Mouse (Mus musculus) MEL (cell line): ENCODE measurements around the gene Gpx1. TPM values are rescaled to one million over a fixed set of nuclear protein-coding genes. Genes with fewer than 3 reads are reported as not detected.

Experiments
- DNase-seq: peaks from one replicate; pipeline ENCODE4 v3.0.0; 2011; ENCODE audit warnings: low read depth, low spot score
- H3K27ac ChIP-seq: 2 replicates; pipeline ENCODE4 v1.5.1; 2012; ENCODE audit warnings: low read depth, mild to moderate bottlenecking, control low read depth, low read length, moderate library complexity; ENCODE audit not compliant: control insufficient read depth
- H3K27me3 ChIP-seq, 2 experiments: fragments of 150-350 bp in 1 of 2; sonication (generic) in 1 of 2; 2 replicates each; pipeline ENCODE4 v1.6.1; 2012; ENCODE audit warnings: low read length in 2 of 2, mild to moderate bottlenecking in 2 of 2, improper control_type of control experiment in 1 of 2, moderate library complexity in 1 of 2; ENCODE audit not compliant: insufficient read depth in 2 of 2, control insufficient read depth in 1 of 2
- H3K36me3 ChIP-seq, 2 experiments: 2 replicates each; pipeline ENCODE4 v1.6.1; 2012 to 2014; ENCODE audit warnings: low read length in 2 of 2, improper control_type of control experiment in 1 of 2, inconsistent platforms in 1 of 2, mild to moderate bottlenecking in 1 of 2; ENCODE audit not compliant: insufficient read depth in 2 of 2, control insufficient read depth in 1 of 2
- H3K4me1 ChIP-seq, 2 experiments: fragments of 150-350 bp in 1 of 2; sonication (generic) in 1 of 2; 2 replicates each; pipeline ENCODE4 v1.6.1; 2012; ENCODE audit warnings: low read length in 2 of 2, improper control_type of control experiment in 1 of 2, mild to moderate bottlenecking in 1 of 2; ENCODE audit not compliant: insufficient read depth in 2 of 2, control insufficient read depth in 1 of 2
- H3K4me3 ChIP-seq, 2 experiments: fragments of 150-350 bp in 1 of 2; sonication (generic) in 1 of 2; 2 replicates each; pipeline ENCODE4 v1.5.1; 2012; ENCODE audit warnings: low read depth in 2 of 2, low read length in 2 of 2, mild to moderate bottlenecking in 2 of 2, moderate library complexity in 2 of 2, control low read depth in 1 of 2, improper control_type of control experiment in 1 of 2; ENCODE audit not compliant: control insufficient read depth in 1 of 2, insufficient read depth in 1 of 2
- H3K79me2 ChIP-seq: 2 replicates; pipeline ENCODE4 v1.6.1; 2012; ENCODE audit warnings: mild to moderate bottlenecking, low read length, moderate library complexity; ENCODE audit not compliant: control insufficient read depth, poor library complexity, insufficient read depth
- H3K9ac ChIP-seq: 2 replicates; pipeline ENCODE4 v1.6.1; 2012; ENCODE audit warnings: low read depth, mild to moderate bottlenecking, control low read depth, low read length, moderate library complexity; ENCODE audit not compliant: control insufficient read depth, poor library complexity, severe bottlenecking
- H3K9me3 ChIP-seq: fragments of 150-350 bp; sonication (generic); replicated peaks from 2 replicates; pipeline ENCODE4 v1.6.1; 2012; ENCODE audit warnings: mild to moderate bottlenecking, low read length, improper control_type of control experiment, moderate library complexity; ENCODE audit not compliant: insufficient read depth
- CHD1 ChIP-seq: IDR thresholded peaks from 2 replicates; pipeline ENCODE4 v1.6.1; 2012; ENCODE audit warnings: low read depth, mild to moderate bottlenecking, inconsistent platforms, low read length, improper control_type of control experiment
- CTCF ChIP-seq, 3 experiments: IDR thresholded peaks in 2 of 3; conservative IDR thresholded peaks in 1 of 3; 2 replicates each; pipeline ENCODE4 v1.5.1; 2011 to 2012; ENCODE audit warnings: low read length in 3 of 3, low read depth in 2 of 3, mild to moderate bottlenecking in 2 of 3, improper control_type of control experiment in 1 of 3, inconsistent platforms in 1 of 3, mixed read lengths in 1 of 3, moderate library complexity in 1 of 3; ENCODE audit not compliant: control insufficient read depth in 1 of 3, insufficient read depth in 1 of 3, poor library complexity in 1 of 3, severe bottlenecking in 1 of 3
- ETS1 ChIP-seq: IDR thresholded peaks from 2 replicates; pipeline ENCODE4 v1.6.1; 2012; ENCODE audit warnings: low read depth, mild to moderate bottlenecking, inconsistent platforms, low read length, improper control_type of control experiment, moderate library complexity
- GATA1 ChIP-seq: IDR thresholded peaks from 2 replicates; pipeline ENCODE4 v1.6.1; 2011; ENCODE audit warnings: low read depth, low read length, improper control_type of control experiment
- HCFC1 ChIP-seq: IDR thresholded peaks from 2 replicates; pipeline ENCODE4 v1.6.1; 2012; ENCODE audit warnings: low read depth, mild to moderate bottlenecking, inconsistent platforms, low read length, improper control_type of control experiment, moderate library complexity
- MAFK ChIP-seq: IDR thresholded peaks from 2 replicates; pipeline ENCODE4 v1.6.1; 2011; ENCODE audit warnings: low read depth, mild to moderate bottlenecking, low read length, improper control_type of control experiment, borderline replicate concordance
- MAX ChIP-seq: IDR thresholded peaks from 2 replicates; pipeline ENCODE4 v1.6.1; 2011; ENCODE audit warnings: low read length, improper control_type of control experiment
- MYB ChIP-seq: IDR thresholded peaks from 2 replicates; pipeline ENCODE4 v1.6.1; 2011; ENCODE audit warnings: mild to moderate bottlenecking, low read depth, low read length, improper control_type of control experiment
- MYC ChIP-seq: IDR thresholded peaks from 2 replicates; pipeline ENCODE4 v1.6.1; 2011; ENCODE audit warnings: low read depth, mild to moderate bottlenecking, low read length, improper control_type of control experiment, moderate library complexity
- POLR2AphosphoS5 ChIP-seq: IDR thresholded peaks from 2 replicates; pipeline ENCODE4 v1.6.1; 2012; ENCODE audit warnings: low read depth, borderline replicate concordance, mild to moderate bottlenecking, inconsistent platforms, low read length, moderate library complexity, mixed read lengths
- RAD21 ChIP-seq: IDR thresholded peaks from 2 replicates; pipeline ENCODE4 v1.6.1; 2011; ENCODE audit warnings: mild to moderate bottlenecking, low read depth, low read length, improper control_type of control experiment
- SMC3 ChIP-seq: IDR thresholded peaks from 2 replicates; pipeline ENCODE4 v1.6.1; 2011; ENCODE audit warnings: low read depth, low read length, improper control_type of control experiment
- TAL1 ChIP-seq: IDR thresholded peaks from 2 replicates; pipeline ENCODE4 v1.6.1; 2012; ENCODE audit warnings: mild to moderate bottlenecking, inconsistent platforms, low read length, moderate library complexity, mixed read lengths
- TCF12 ChIP-seq: IDR thresholded peaks from 2 replicates; pipeline ENCODE4 v1.6.1; 2014; ENCODE audit warnings: low read depth, mild to moderate bottlenecking, inconsistent platforms, low read length, improper control_type of control experiment, moderate library complexity
- USF1 ChIP-seq: IDR thresholded peaks from 2 replicates; pipeline ENCODE4 v1.6.1; 2014; ENCODE audit warnings: low read depth, mild to moderate bottlenecking, inconsistent platforms, low read length, improper control_type of control experiment, moderate library complexity
- ZNF384 ChIP-seq: IDR thresholded peaks from 2 replicates; pipeline ENCODE4 v1.6.1; 2012; ENCODE audit warnings: low read depth, mild to moderate bottlenecking, inconsistent platforms, low read length, improper control_type of control experiment
- polyA plus RNA-seq, 2 experiments: library from polyadenylated mRNA; stranded (reverse) in 1 of 2; unstranded in 1 of 2; fragments of >175 nt in 1 of 2; fragments of >200 nt in 1 of 2; gene quantifications; 2 replicates each; pipeline versions ENCODE4 v1.2.1 to v1.2.4; 2012; ENCODE audit warnings: low replicate concordance in 2 of 2, low read depth in 1 of 2; ENCODE audit not compliant: insufficient read length in 2 of 2, insufficient read depth in 1 of 2, missing spikeins in 1 of 2
- total RNA-seq: library from RNA; depleted of rRNA; stranded (reverse); fragments of 300-350 nt; gene quantifications from 2 replicates; pipeline ENCODE4 v1.2.3, GENCODE M21; 2012

Gpx1 gene
- total and polyA plus RNA-seq, 3 experiments = 1,085 to 1,351 (median 1,266) TPM

- TF ChIP-seq POLR2AphosphoS5 = no peak
- TF ChIP-seq MAFK = no peak
- TF ChIP-seq HCFC1 = no peak
- TF ChIP-seq TAL1 = no peak
- TF ChIP-seq MYC = no peak
- TF ChIP-seq CTCF (IDR thresholded peaks at IDR 0.05 in 2 of 3, conservative IDR thresholded peaks at IDR 0.05 in 1 of 3; ENCODE audit: control insufficient read depth in 1 of 3, insufficient read depth in 1 of 3, low read depth in 2 of 3, low read length in 3 of 3, poor library complexity in 1 of 3, severe bottlenecking in 1 of 3) = no peak
- 0 out of 2 replicates have a peak, but pooled peaks have one; percentile 41 for TF ChIP-seq CHD1
- TF ChIP-seq MAX = peak; percentile 94
- TF ChIP-seq ETS1 = no peak
Measured at GRCm38 (mm10) chr9:108307021-108307807, 31.5 kb upstream of the Gpx1 start (continued).

- H3K9ac ChIP-seq = peak overlapping the region; percentile 99
- H3K4me1 ChIP-seq = peaks cover 4 to 21% of the 10 kb centered on the region in 2 experiments; a peak in 3 of 4 replicates
- peaks cover 68% of the 10 kb centered on the region for H3K79me2 ChIP-seq
- no peaks in the 10 kb centered on the region for H3K27me3 ChIP-seq
- DNase-seq = no peak
- no peaks in the 10 kb centered on the region for H3K9me3 ChIP-seq
- no peak overlapping the region for H3K27ac ChIP-seq
- peak overlapping the region; percentile 47 to 87 for H3K4me3 ChIP-seq
- TF ChIP-seq ZNF384 (peak; percentile 15; the same call in 1 of the 2 replicates), MYB (no peak), USF1 (0 out of 2 replicates have a peak, but pooled peaks have one; percentile 8)
- TF ChIP-seq, all 39 proteins: peak for 2
- peaks cover 6 to 50% of the 10 kb centered on the region in 2 experiments for H3K36me3 ChIP-seq
Measured at GRCm38 (mm10) chr9:108308141-108308540, 30.6 kb upstream of the Gpx1 start.

DNA sequence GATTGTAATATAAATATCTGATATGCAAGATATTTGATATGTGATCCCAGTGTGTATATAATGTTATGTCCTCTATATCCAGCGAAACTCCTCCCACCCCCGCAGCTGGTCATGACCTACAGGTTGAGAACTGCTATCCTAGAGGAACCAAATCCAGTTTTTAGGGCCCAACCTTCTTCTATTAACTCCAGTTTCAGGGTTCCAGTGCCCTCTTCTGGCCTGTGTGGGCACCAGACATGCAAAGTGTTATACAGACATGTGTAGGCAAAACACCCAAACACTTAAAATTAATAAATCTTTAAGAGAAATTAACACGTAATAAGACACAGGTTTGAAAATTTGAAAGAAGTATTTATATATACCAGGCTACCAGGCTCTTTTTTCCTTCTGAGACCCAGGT is 21.1 kb upstream of the Gpx1 start:
- H3K27ac ChIP-seq = no peak overlapping the region
- no peak overlapping the region for H3K4me3 ChIP-seq
- no peaks in the 10 kb centered on the region; a peak in 1 of 4 replicates for H3K4me1 ChIP-seq
- no peak for TF ChIP-seq TCF12
- no peak for TF ChIP-seq GATA1
- TF ChIP-seq SMC3 = peak; percentile 6; the same call in 1 of the 2 replicates
- peak; percentile 6; the same call in 1 of the 2 replicates for TF ChIP-seq RAD21
- peak; percentile 14 to 47 (median 44); a peak in 5 of 6 replicates for TF ChIP-seq CTCF (IDR thresholded peaks at IDR 0.05 in 2 of 3, conservative IDR thresholded peaks at IDR 0.05 in 1 of 3; ENCODE audit: control insufficient read depth in 1 of 3, insufficient read depth in 1 of 3, low read depth in 2 of 3, low read length in 3 of 3, poor library complexity in 1 of 3, severe bottlenecking in 1 of 3)
- no peak overlapping the region for H3K9ac ChIP-seq
- peaks cover 65% of the 10 kb centered on the region for H3K79me2 ChIP-seq
- DNase-seq = peak; percentile 41
- H3K27me3 ChIP-seq = no peaks in the 10 kb centered on the region
- H3K36me3 ChIP-seq = peaks cover 15 to 27% of the 10 kb centered on the region in 2 experiments
- H3K9me3 ChIP-seq = no peaks in the 10 kb centered on the region
